Mouse (Mus musculus) v-Abl transformed pro-B cells (cell line): ENCODE results near the gene Pfkfb3.

ENCODE experiments used
- in situ Hi-C, 2 experiments: fragments of 400-800 bp; cut with MboI; formaldehyde crosslinking; loops; one replicate each; pipeline ENCODE4 v1.15.1; 2025; ENCODE audit not compliant: unreplicated experiment in 2 of 2

The Pfkfb3 gene

DNA sequence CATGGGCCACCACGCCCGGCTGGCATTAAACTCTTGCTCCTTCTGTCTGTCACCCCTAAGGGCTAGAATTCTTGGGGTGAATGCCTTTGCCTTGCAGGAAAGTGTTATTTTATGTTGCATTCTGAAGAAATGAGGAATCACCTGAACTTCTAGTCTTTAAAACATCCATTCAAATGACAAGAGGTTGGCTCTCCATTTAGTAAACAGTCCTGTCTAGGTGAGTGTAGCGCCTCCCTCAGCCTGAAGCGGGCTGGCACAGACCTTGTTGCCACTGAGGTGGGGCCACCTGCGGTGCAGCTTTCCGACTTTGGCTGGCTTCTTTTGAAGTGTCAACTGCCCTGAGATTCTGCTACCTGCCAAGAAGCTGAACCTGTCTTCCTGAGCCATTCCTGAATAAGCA, 1.4 kb upstream of the Pfkfb3 start:
- in situ Hi-C loops = loop anchor here in 1 of 2 experiments (10.0 to 25.0 kb wide), 2 partner anchors 381 to 757 kb away; partner anchors contain the start of genes Itga8 and Prkcq

GRCm38 (mm10) chr2:11552966-11553451, 868 bp downstream of the Pfkfb3 start:
- in situ Hi-C loops = loop anchor here in 1 of 2 experiments (10.0 to 25.0 kb wide), 2 partner anchors 378 to 759 kb away; partner anchors contain the start of genes Itga8 and Prkcq

DNA sequence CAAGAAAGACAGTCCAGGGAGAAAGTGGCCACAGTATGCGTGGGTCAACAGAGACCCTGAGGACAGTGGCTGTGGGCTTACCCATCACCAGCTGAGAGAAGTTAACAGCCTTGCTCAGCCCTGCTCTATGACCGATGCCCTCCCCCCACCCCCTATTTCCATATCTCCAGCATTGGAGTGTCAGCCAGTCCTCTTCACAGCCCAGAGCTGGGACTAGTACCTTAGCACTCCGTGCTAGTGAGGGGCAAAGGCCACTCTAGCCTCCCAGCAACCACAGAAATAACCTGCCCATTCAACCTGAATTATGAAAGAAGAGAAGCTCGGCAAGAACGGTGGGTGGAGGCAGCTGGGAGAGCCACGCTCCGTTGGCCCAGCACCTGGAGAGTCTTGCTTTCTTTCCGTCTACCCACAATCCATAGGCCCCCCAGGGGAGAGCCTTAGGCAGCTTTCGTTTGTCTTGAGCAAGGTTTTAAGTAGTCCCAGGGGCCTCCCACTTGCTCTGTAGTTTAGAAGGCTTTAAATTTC, 1.5 kb downstream of the Pfkfb3 start:
- in situ Hi-C loops = loop anchor here in 1 of 2 experiments (10.0 to 25.0 kb wide), 2 partner anchors 378 to 760 kb away; partner anchors contain the start of genes Itga8 and Prkcq

GRCm38 (mm10) chr2:11551726-11552125, 2.2 kb downstream of the Pfkfb3 start:
- in situ Hi-C loops = loop anchor here in 1 of 2 experiments (10.0 to 25.0 kb wide), 2 partner anchors 377 to 761 kb away; partner anchors contain the start of genes Itga8 and Prkcq

- in situ Hi-C loops = no loop called here
These were observed 5.4 kb downstream of the Pfkfb3 start for GRCm38 (mm10) chr2:11548508-11548907.

DNA sequence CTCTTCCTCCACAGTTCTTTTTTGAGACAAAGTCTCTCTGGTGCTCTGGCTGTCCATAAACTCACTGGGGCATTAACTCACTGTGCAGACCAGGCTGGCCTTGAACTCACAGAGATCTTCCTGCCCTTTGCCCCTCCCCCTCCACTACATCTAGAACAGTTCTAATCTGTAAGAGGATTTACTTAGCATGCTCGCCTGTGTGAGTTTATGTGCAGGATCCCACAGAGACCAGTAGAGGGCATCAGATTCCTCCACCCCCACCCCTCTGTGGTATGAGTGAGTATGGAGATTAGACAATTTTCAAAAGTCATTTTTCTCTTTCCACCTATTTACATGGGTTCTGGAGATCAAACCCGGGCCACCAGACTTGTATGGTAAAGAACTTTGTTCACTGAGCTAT, 6.3 kb downstream of the Pfkfb3 start:
- in situ Hi-C loops = no loop called here

DNA sequence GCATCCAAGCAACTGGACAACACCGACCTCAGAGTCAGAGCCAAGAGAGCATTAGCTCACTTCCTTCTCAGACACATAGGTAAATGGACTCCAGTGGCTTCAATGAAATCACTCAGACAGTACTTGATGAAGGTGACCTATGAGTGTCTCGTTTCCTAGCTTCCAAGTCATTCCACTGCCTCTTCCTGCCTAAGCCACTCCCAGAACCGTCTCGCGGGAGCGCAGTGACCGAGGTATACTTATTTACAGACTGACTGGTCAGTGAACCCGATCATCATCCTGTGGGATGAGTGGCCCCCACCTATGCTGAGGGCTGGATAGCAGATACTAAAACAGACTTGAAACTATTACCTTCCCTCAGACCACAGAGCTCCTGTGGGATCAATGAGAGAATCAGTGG, 7.8 kb downstream of the Pfkfb3 start:
- in situ Hi-C loops = no loop called here

DNA sequence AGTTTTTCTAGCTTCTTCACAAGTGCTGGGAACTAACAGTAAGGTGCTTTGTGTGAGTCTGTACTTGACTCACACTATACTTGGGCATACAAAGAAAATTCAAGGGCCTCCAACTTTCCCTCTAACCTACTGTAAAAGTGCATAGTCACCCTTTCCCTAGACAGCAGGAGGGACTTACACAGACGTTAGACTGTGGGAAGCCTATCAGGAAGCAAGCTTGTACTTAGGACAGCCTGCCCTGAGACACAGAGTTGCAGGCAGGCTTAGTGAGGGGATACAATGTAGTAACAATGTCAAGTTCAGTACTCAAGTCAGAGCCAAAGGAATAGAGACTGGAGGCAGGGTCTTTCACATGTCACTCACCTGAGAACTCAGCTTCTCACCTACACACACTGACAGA, 8.5 kb downstream of the Pfkfb3 start:
- in situ Hi-C loops = no loop called here

- in situ Hi-C loops = loop anchor here (5.0 kb wide), 2 partner anchors 207 to 212 kb away; no protein-coding TSS in a partner anchor
These were observed 9.5 kb downstream of the Pfkfb3 start for GRCm38 (mm10) chr2:11544342-11544741.

GRCm38 (mm10) chr2:11543158-11543557, 10.7 kb downstream of the Pfkfb3 start:
- in situ Hi-C loops = loop anchor here (5.0 kb wide), 2 partner anchors 206 to 211 kb away; no protein-coding TSS in a partner anchor

GRCm38 (mm10) chr2:11542640-11543039, 11.2 kb downstream of the Pfkfb3 start:
- in situ Hi-C loops = loop anchor here (5.0 kb wide), 2 partner anchors 205 to 210 kb away; no protein-coding TSS in a partner anchor

DNA sequence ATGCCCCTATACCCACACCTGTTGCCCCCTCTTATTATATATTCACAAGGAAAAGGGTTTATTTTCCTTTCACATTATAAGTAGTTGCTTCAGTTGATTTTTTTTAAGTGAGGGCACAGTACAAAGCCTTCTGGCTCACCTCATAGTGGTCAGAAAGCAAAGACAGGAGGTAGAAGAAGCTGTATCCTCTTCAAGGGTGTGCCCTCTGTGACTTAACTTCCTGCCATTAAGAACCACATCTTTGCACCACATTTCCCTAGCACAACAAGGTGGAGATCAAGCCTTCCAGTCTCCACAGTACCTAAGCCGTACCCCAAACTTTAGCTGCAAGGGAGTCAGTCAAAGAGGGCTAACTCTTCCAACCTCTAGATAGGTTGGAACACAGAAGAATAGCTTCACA, 11.8 kb downstream of the Pfkfb3 start:
- in situ Hi-C loops = loop anchor here (5.0 kb wide), 2 partner anchors 205 to 210 kb away; no protein-coding TSS in a partner anchor

DNA sequence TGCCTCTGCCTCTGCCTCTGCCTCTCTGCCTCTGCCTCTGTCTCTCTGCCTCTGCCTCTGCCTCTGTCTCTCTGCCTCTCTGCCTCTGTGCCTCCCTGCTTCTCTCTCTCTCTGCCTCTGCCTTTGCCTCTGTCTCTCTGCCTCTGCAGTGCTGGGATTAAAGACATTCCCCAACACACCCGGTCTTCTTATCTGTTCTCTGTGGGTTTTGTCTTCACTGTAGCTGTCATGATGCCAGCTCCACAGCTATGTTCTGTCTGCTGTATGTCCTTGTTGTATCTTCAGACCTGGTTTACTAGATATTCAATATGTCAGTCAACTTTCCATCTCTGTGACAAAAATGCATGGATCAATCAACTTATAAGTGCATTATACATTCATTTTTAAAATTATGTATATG, 12.3 kb downstream of the Pfkfb3 start:
- in situ Hi-C loops = loop anchor here (5.0 kb wide), 2 partner anchors 204 to 209 kb away; no protein-coding TSS in a partner anchor

- in situ Hi-C loops = no loop called here
These were observed 17.9 kb downstream of the Pfkfb3 start for GRCm38 (mm10) chr2:11535966-11536365.

GRCm38 (mm10) chr2:11535412-11535928, 18.4 kb downstream of the Pfkfb3 start:
- in situ Hi-C loops = no loop called here

- in situ Hi-C loops = no loop called here
These were observed 19.1 kb downstream of the Pfkfb3 start for GRCm38 (mm10) chr2:11534826-11535225.

- in situ Hi-C loops = no loop called here
These were observed 23.8 kb downstream of the Pfkfb3 start for GRCm38 (mm10) chr2:11530101-11530500.

DNA sequence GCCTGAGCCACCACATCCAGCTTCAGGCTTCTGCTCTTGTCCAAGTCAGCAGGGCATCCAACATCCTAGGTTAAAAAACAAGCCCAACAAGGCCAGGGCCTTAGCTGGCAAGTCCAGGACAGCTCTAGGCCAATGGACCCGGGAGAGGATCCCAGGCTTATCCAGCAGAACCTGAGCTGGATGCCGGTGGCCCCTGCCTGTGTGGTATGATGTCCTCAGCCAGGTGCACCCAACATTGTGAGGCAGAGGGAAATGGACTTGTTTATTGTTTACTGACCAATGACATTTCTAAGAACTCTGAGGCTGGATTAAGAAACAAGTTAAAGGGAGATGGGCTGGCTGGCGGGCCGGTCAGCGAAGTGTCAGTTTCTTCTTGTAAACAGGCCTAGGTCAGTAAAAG, 27.8 kb downstream of the Pfkfb3 start:
- in situ Hi-C loops = no loop called here

DNA sequence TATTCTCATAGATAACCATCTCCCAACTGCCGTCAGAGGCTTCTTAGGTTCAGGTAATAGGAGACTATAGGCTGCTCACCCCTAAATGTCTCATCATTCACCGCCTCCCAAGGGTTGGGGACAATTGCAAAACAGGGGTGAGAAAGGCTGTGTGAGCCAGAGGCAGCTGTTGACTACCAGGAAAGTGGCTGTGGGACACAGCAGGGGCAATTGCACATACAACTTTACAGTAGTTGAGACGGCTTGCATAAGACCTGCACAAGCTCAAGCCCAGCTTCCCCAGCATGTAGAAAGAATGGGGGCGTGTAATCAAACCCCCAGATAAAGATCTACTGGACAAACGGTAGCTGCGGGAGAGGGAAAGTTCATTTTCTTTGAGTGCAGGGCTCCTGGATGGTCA, 29.1 kb downstream of the Pfkfb3 start:
- in situ Hi-C loops = loop anchor here in 1 of 2 experiments (25.0 kb wide), 1 partner anchor 412 kb away; no protein-coding TSS in a partner anchor

- in situ Hi-C loops = loop anchor here in 1 of 2 experiments (25.0 kb wide), 1 partner anchor 409 kb away; no protein-coding TSS in a partner anchor
These were observed 32.1 kb downstream of the Pfkfb3 start for GRCm38 (mm10) chr2:11521758-11522157.

DNA sequence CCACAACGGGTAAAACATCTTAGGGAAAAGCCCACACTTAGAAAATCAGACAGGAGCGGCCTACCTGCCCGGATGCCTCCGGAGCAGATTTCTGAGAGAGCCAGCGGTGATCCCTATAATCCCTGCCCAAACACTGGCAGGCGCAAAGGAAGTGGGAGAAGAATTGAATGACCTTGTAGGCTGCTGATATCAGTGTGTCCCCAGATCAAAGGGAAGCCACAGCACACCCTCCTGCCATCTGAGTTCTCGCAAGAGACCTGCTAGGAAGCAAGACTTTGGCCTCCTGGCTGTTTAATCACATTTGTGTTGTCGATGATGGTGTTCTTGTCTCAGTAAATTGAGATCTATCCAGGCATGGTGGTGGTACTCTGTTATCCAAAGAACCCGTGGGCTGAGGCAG, 33.1 kb downstream of the Pfkfb3 start:
- in situ Hi-C loops = loop anchor here in 1 of 2 experiments (25.0 kb wide), 1 partner anchor 408 kb away; no protein-coding TSS in a partner anchor
